Mouse (Mus musculus): ENCODE data around the gene Zar1l. TPM values are rescaled to one million over a fixed set of nuclear protein-coding genes. Genes with fewer than 3 reads are reported as not detected.

The Zar1l gene
- not detected in 4 replicates for total RNA-seq (2023)

GRCm38 (mm10) chr5:150518064-150518463 is at the start of gene Zar1l:
Gene Zar1l, minus strand, starts transcription at chr5:150518164.

DNA sequence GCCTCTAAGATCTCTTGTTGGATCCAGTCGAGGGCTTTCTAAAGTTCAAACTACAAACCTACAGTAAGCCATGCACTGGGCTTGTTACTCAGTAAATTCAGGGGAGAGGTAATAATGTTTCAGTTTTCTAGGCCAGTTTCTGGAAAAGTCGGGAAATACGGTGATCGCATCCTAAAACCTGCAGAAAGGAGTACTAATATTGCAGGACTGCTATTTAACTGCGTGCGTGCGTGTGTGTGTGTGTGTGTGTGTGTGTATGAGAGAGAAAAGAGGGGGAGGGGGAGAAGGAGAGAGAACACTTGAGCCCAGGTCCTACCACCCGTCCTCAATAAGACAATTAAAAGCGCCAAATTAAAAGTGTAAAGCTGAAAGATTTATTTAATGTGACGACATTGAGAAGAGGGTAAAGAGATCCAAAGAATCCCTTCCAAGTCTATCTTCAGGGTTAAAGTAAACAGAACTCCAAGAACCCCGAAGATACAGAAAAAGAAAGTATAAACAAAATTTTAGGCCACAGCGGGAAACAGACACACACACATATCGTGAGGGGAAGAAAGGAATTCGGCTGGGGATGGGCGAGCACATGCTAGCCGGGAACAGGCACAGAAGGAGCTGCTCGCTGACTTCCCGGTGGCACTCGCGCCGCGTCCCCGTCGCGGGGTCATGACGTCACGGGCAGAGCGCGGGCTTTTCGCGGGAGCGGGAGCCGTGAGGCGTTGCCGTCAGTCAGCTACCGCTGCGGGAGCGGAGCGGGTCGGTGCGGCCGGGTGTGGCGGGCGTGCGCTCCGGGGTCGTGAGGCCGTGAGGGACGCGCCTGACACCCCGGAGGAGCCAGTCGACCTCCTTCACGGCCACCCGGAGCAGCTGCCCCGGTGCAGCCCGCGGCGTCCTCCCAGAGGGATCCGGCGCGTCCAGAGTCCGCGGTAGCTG is 4.2 kb upstream of the Zar1l start, which contains the start of gene Brca2:
Brca2 (plus strand) TSS at position 694 of the 930 bp plus-strand sequence.

Other genes starting within 250 kb of the Zar1l start
- 9.1 to 12.0 TPM (median 11.0 TPM) in 4 replicates for gene Brca2, start 4.5 kb upstream of the Zar1l start, total RNA-seq (2023)
- gene N4bp2l1, start 79.0 kb upstream of the Zar1l start, total RNA-seq (2023), result 127 to 137 TPM (median 132 TPM) in 4 replicates
- 143 to 180 TPM (median 156 TPM) in 4 replicates for gene N4bp2l2, start 148.0 kb upstream of the Zar1l start, total RNA-seq (2023)
- 50.1 to 58.8 TPM (median 56.7 TPM) in 4 replicates for gene Pds5b, start 155.6 kb upstream of the Zar1l start, total RNA-seq (2023)

Data from B cell, adult 62 days (primary cell).